Mouse (Mus musculus) cerebellum, adult 2 months (tissue): ENCODE measurements at regions not wholly inside any gene's neighbourhood (a gene's known extent, or its start where the extent isn't known, plus 50 kb on each side); places are given as distances from the start of the nearest gene placed in this dataset.

Experiments
- CTCF ChIP-seq: fragments of 200-500 bp; IDR thresholded peaks from 2 replicates; pipeline ENCODE4 v1.5.1; 2011; ENCODE audit warnings: low read depth, mild to moderate bottlenecking, control low read depth, low read length, moderate library complexity, borderline replicate concordance; ENCODE audit not compliant: insufficient read depth
- POLR2A ChIP-seq: fragments of 200-500 bp; IDR thresholded peaks from 2 replicates; pipeline ENCODE4 v1.6.1; 2011; ENCODE audit warnings: low read length, control low read depth, borderline replicate concordance; ENCODE audit not compliant: insufficient read depth

- TF ChIP-seq POLR2A (no peak), CTCF (no peak)
Measured at GRCm38 (mm10) chr4:84015552-84016169, 490.3 kb downstream of the Ccdc171 start.
